Mouse (Mus musculus) C3H10T1/2 (cell line): ENCODE results near the gene Fkbp5. TPM values are rescaled to one million over a fixed set of nuclear protein-coding genes. Genes with fewer than 3 reads are reported as not detected.

Source experiments
- polyA plus RNA-seq, 2 experiments: library from polyadenylated mRNA; unstranded; fragments of >200 nt; fragmentation: generic; extraction: Trizol; gene quantifications; one replicate each; pipeline ENCODE4 v1.2.1; 2012; ENCODE audit warnings: missing spikeins in 2 of 2

Gene Fkbp5
- polyA plus RNA-seq = 1 to 10 TPM; 4.0 to 4.6 TPM

GRCm38 (mm10) chr17:28517441-28517955, at the start of gene Fkbp5:
Gene Fkbp5 (minus strand): TSS chr17:28517527.

GRCm38 (mm10) chr17:28560598-28560997, 43.3 kb upstream of the Fkbp5 start, which contains the start of gene Clps:
Gene Clps (minus strand): TSS chr17:28560766.

GRCm38 (mm10) chr17:28549111-28549510, 31.8 kb upstream of the Fkbp5 start, which contains the start of gene Clpsl2:
Gene Clpsl2 (plus strand): TSS chr17:28549411.

DNA sequence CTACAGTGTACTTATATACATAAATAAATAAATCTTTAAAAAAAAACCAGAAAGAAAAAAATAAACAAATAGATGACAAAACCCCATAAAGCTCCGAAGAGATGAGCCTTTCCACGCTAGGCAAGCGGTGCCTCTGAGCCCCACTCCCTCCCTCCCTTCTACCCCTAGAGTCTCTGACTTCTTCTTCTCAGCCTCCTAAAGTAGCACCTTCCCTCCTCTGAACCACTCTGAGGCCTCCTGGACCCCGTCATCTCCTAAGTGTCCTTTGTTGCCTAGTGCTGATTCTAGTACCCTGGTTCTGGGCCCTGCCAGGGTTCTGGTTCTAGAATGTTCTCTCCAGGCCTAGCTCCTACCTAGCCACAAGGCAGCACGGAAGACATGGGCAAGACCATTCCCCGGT, 13.2 kb upstream of the Fkbp5 start, which contains the start of gene Armc12:
Gene Armc12, plus strand, starts transcription at position 301 of the 400 bp plus-strand sequence.

GRCm38 (mm10) chr17:28365122-28365521, 152.2 kb downstream of the Fkbp5 start, which contains the start of gene Tulp1:
Gene Tulp1 (minus strand): TSS chr17:28365222.

GRCm38 (mm10) chr17:28350466-28351352, 166.6 kb downstream of the Fkbp5 start, which contains the start of gene Tead3:
Gene Tead3 (minus strand): TSS chr17:28350817.

Other genes with a start within 250 kb of the Fkbp5 start
- gene Fance, start 204.0 kb downstream of the Fkbp5 start, polyA plus RNA-seq = 10 to 100 TPM; 44.0 to 46.3 TPM
- 1,000 to 10,000 TPM; 3,726 to 3,941 TPM for gene Rpl10a, start 189.1 kb downstream of the Fkbp5 start, polyA plus RNA-seq
- gene Tead3, start 166.7 kb downstream of the Fkbp5 start, polyA plus RNA-seq = 10 to 100 TPM in 1 of 2 experiments, 1 to 10 TPM in 1; 7.0 to 33.0 TPM
- not detected for gene Tulp1, start 152.3 kb downstream of the Fkbp5 start, polyA plus RNA-seq
- gene Armc12, start 13.3 kb upstream of the Fkbp5 start, polyA plus RNA-seq = not detected
- gene Clpsl2, start 31.9 kb upstream of the Fkbp5 start, polyA plus RNA-seq = not detected
- not detected for gene Clps, start 43.2 kb upstream of the Fkbp5 start, polyA plus RNA-seq
- under 1 TPM; 0.04 to 0.06 TPM for gene Lhfpl5, start 58.1 kb upstream of the Fkbp5 start, polyA plus RNA-seq
- gene Srpk1, start 105.2 kb upstream of the Fkbp5 start, polyA plus RNA-seq = 10 to 100 TPM; 10.3 to 19.5 TPM
- under 1 TPM in 1 of 2 experiments, not detected in 1; 0.42 TPM for gene Slc26a8, start 172.7 kb upstream of the Fkbp5 start, polyA plus RNA-seq
- 10 to 100 TPM; 11.2 to 33.1 TPM for gene Mapk14, start 173.8 kb upstream of the Fkbp5 start, polyA plus RNA-seq
- under 1 TPM in 1 of 2 experiments, not detected in 1; 0.20 TPM for gene AC170998.1, start 208.6 kb upstream of the Fkbp5 start, polyA plus RNA-seq